Mouse (Mus musculus) c-Kit-positive CD71-negative TER-119-negative erythroid progenitor cells, embryonic 14.5 days (primary cell): ENCODE measurements around the gene Nmu.

Source experiments
- DNase-seq: peaks from one replicate; pipeline ENCODE4 v3.0.0-alpha.2; 2013; ENCODE audit warnings: low read depth

The Nmu gene

GRCm38 (mm10) chr5:76363453-76364104 lies at the start of gene Nmu:
TSS of gene Nmu (minus strand) at chr5:76363788.
- no peak for DNase-seq

DNA sequence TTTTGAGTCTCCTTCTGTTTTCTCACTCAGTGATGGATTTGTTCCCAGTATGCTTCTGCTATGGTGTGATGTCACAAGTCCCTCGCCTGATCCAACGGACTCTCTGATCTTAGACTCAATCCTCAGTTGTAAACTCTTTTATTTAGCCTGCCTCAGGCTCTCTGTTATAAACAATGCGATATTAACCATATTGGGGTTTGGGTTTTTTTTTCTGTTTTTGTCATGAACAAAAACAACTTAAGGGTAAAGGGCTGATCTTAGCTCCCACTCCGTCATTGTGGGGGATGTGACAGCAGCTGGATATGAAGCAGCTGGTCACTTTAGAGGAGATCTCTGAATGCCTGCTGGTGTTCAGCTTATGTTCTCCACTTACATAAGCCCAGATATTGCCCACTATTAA lies 48.1 kb upstream of the Nmu start:
- DNase-seq: no peak

DNA sequence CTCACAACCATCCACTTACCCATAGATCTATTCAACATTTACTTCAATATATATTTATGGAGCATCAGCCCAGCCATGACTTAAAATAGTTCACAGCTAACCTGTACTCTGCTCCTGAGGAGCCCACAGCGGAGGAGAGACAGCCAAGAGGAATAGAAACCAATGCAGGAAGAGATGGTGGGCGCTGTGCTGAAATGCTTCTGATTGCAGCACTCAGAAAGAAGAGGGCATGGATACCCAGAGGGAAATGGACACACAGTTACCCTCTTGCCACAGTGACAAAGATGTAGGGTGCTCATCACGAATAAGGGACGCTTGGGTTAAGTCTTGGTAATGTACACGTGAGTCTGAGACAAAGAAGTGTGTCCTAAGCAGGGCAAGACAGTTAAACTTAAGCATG lies 30.8 kb upstream of the Nmu start:
- no peak for DNase-seq

- DNase-seq: no peak
Measured at GRCm38 (mm10) chr5:76389041-76389795, 25.6 kb upstream of the Nmu start.

DNA sequence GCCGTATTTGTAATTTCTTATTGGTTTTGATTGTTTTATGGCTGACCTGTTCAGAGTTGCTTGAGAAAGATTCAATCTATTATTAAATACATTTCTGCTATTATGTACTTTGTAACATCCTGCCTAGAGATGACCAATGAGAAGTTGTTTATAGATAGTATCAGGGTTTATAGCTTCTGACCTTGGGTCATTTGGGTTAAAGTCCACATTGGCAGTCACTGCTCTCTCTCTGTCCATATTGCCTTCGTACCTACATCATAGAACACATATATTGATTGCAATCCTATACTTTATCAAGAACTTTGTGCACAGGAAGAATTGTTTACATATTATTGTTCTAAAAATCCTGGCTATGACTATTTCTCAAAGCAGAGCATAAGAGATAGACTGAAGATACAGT lies 24.9 kb upstream of the Nmu start:
- DNase-seq: no peak

GRCm38 (mm10) chr5:76383673-76384072 lies 20.1 kb upstream of the Nmu start:
- no peak for DNase-seq

DNA sequence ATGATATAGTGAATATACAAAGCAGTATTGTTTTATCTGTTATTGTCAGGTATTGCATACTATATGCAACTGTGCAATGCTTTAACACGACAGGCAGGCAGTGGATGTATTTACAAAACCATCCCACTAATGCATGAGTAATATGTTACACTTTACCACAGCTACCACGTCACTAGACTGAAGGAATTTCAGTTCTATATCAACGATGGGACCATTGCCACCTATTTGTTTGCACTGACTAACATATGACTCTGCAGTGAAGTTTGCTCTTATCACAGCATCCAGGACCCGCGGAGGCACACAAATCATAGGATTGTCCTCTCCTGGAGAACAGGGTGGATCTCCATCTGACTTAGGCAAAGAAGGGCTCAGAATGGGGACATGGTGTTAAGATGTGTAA lies 18.2 kb upstream of the Nmu start:
- no peak for DNase-seq

DNA sequence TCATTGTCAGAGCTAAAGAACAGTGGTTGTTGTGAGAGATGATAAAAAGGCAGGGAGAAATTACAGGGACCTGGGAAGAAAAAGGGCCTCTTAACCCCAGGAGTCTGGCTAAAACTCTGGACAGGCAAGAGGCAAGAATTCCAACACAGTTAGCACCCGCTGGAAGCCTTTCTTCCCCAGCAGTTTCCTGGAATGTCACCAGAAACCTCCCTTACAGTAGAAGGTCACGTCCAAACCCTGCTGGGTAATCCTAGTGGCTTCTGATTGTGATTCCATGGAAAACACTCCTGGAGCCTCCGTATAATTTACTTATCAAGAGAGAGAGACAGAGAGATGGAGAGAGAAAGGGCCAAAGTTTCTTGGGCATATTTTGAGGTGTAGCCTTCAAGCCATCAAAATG lies 15.6 kb upstream of the Nmu start:
- DNase-seq: no peak

GRCm38 (mm10) chr5:76369215-76369840 lies 5.7 kb upstream of the Nmu start:
- no peak for DNase-seq

DNA sequence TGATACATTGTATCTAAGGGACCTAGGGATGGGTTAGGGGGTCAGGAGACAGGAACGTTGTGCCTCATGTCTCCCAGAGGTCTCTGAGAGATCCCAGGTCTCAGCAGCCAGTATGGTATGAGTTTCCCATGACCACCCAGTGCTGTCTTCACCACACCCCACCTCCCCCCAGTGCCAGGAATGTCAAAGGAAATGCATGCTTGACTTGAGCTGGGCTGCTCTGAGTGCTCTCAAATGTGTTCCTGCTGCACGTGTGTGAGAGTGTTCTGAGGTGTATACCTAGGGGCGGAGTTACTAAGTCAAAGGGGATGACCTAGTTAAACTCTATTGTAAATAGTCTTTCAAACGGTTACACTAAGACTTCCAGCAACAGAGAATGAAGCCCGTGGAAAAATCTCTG lies 1.8 kb upstream of the Nmu start:
- no peak for DNase-seq

DNA sequence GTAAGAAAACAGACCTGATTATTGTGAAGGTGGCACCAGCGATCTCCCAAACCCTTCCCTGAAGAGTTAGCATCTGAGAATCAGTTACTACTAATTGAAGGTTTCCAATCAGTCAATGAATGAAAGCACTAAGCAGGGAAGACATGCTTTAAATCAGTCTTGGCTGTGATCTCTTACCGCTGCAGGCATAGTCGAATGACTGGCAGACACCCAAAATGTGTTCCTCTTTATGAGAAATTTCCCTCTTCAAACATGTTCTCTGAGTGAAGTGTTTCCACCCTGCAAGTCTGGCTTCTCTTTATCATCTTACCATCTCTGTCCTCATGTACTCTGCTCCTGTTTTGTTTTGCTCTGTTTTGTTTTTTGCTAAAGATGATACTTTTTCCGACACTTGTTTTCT lies 2.8 kb downstream of the Nmu start:
- DNase-seq: no peak

- no peak for DNase-seq
Measured at GRCm38 (mm10) chr5:76360057-76360456, 3.5 kb downstream of the Nmu start.

DNA sequence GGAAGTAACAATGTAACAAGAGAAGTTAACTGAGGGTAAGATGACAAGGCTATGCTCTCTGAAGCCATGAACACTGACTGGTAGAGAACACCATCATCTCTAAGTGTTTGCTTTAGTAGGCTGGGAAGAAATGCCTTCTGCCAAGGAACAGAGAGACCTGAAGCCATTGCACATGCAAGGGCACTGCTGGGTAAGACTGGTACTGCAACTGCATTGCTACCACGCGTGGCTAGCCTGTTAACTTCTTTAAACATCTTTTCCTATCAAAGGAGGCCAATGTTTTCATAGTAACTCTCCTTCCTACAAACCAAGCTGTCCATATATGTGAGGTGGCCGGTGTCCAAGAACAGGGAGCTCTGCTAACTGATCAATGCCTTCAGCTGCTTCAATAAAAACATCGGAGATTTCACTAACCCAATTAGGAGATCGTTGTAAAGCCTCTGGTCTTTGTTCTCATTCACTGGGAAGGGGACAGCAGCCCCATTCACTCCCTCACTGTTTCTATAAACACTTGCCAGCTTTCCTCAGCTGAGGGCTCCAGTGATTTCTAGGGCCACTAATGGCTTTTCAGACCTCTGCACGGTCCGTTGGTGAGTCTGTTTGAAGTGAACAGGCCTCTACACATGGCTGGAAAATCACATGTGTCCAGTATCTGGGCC lies 11.5 kb downstream of the Nmu start:
- DNase-seq: no peak

GRCm38 (mm10) chr5:76351537-76351936 lies 12.1 kb downstream of the Nmu start:
- no peak for DNase-seq

DNA sequence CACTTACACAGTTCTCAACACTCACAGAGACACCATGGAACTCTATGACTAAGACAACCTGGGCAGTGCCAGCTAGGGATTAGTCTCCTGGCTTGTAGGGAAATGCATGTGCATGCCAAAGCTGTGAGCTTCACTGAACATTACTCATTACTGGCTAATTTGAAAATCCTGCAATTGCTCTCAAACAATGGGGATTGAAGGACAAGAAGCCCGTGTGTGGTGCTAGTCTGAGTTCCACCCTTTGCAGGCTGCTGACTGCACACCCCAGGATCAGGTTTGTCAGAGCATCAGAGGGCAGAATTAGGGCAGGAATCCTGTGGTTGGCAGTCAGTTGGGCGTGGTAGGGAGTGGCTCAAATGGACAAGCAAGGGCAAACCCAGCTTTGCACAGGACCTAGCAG lies 17.5 kb downstream of the Nmu start:
- DNase-seq: no peak

DNA sequence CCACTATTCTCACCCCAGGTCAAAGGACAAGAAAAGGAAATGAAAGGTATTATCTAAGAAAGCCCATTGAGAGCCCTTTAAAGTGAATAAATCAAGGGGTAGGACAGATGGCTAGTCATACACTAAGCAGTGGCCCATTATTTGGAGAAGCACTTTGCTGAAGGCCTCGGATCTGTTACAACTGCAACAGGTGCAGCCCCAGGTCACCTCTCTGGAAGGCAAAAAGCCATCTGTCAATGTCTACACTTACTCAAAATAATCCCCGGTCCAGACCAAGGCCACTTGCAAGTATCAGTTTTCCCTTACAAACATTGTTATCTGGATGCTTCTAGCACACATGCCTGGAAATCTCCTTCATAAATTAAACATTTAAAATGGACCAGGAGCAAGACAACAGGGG lies 22.7 kb downstream of the Nmu start:
- DNase-seq: no peak

DNA sequence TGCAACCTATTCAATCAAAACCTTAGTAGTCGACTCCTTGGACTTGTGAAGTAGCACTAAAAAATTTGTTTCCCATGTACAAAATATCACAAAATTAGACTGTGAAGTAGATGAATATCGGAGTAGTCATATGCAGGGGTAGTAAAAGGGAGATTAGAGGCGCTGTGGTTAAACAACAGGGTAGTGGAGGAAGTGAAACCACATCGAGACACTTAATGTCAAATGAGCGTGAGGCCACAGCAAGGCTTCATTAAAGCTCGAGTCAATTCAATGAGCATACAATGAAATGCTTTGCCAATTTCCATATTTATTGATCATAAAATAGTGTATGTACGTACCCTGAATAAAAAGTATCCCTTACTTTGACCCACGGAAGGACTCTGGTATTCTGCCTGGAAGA lies 26.5 kb downstream of the Nmu start:
- DNase-seq: peak; percentile 7

GRCm38 (mm10) chr5:76333833-76334232 lies 29.8 kb downstream of the Nmu start:
- no peak for DNase-seq

DNA sequence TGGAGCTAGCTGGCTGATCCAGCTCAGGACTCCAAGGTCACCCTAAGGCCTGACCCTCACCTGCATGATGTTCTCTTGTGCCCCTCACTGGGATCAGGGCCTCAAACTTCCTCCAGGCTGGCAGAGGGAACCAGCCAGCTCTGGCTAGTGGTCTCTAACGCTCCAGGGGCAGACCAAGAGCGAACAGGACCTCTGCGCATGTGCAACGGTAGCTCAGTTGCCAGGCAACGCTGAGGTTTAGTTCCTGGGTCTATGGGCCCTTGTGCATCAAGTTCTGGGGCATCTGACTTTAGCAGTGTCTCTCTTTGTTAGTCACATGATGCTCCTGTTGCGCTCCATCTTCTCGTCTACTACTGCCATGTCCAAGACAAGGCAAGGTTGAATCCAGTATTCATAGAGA lies 32.6 kb downstream of the Nmu start, which contains the start of gene Pdcl2:
TSS of gene Pdcl2 (minus strand) at position 204 of the 400 bp plus-strand sequence.
- DNase-seq: no peak

GRCm38 (mm10) chr5:76327296-76327695 lies 36.3 kb downstream of the Nmu start:
- DNase-seq: no peak

GRCm38 (mm10) chr5:76325113-76325512 lies 38.5 kb downstream of the Nmu start:
- DNase-seq: no peak

DNA sequence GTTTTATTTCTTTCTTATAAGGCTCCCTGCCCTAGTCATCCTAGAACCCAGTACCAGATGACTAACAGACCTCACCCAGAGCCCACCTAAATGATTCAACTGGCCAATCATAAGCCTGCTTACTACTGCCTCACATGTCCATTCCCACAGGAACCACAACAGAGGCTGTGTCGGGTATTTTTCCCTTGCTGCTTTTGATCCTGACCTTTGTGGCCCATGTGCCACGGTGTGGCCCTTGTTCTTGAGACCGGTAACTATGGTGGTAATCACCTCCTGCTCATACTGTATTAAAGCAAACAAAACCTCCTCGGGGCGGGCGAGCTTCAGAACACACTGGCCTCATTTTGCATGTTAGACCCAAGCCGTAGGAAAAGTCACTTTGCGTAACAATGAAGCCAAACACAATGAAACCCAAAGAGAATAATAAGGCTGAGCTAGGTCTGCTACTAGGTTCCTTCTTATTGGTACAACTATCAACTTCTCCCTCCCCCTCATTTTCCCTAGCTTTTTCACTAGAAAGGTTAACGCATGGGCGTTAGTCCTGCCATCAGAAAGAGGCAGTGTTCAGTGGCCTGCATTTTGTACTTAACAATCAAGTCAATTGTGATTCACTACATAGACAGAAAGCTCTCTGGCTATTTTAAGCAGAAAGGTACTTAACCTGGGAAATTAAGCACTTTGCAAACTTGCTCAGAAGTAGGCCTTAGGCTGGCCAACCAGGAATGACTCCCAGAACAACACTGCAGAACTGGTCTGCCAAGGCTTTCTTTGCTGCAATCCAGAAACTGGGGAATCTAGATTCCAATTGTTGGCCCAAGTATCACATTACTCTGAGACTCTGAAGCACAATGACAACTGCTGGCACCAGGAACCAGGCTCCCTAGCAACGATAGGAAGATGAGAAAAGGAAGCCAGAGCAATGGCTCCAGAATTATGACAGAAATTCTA lies 42.1 kb downstream of the Nmu start:
- DNase-seq: no peak
